Mouse (Mus musculus): ENCODE measurements at regions not wholly inside any gene's neighbourhood (a gene's known extent, or its start where the extent isn't known, plus 50 kb on each side); places are given as distances from the start of the nearest gene placed in this dataset.

GRCm38 (mm10) chr2:71656611-71657244 is 88.7 kb upstream of the Itga6 start:
- TF ChIP-seq FLI1 (IDR thresholded peaks at IDR 0.05; ENCODE audit: low read length), result no peak
- TF ChIP-seq GATA1 (IDR thresholded peaks at IDR 0.05; ENCODE audit: borderline replicate concordance, low read length), result no peak
- Histone ChIP-seq H3K27me3 (replicated peaks) (no peaks in the 10 kb centered on the region), H3K4me1 (peaks cover 81% of the 10 kb centered on the region), H3K4me3 (replicated peaks) (peak overlapping the region; percentile 96), H3K36me3 (replicated peaks; ENCODE audit: low read length) (peaks cover 16% of the 10 kb centered on the region), H3K9me3 (no peaks in the 10 kb centered on the region)

- peak overlapping the region; percentile 90 for H3K4me3 ChIP-seq (replicated peaks)
- no peaks in the 10 kb centered on the region for H3K9me3 ChIP-seq
- H3K27me3 ChIP-seq (replicated peaks), result no peaks in the 10 kb centered on the region
- TF ChIP-seq GATA1 (IDR thresholded peaks at IDR 0.05; ENCODE audit: borderline replicate concordance, low read length) (no peak), FLI1 (IDR thresholded peaks at IDR 0.05; ENCODE audit: low read length) (0 out of 2 replicates have a peak, but pooled peaks have one; percentile 43)
- peaks cover 28% of the 10 kb centered on the region for H3K36me3 ChIP-seq (replicated peaks; ENCODE audit: low read length)
- H3K4me1 ChIP-seq, result peaks cover 94% of the 10 kb centered on the region
Measured at GRCm38 (mm10) chr2:71661438-71661837, 84.0 kb upstream of the Itga6 start.

- TF ChIP-seq FLI1 (IDR thresholded peaks at IDR 0.05; ENCODE audit: low read length) (no peak), GATA1 (IDR thresholded peaks at IDR 0.05; ENCODE audit: borderline replicate concordance, low read length) (no peak)
- Histone ChIP-seq H3K9me3 (no peaks in the 10 kb centered on the region), H3K4me3 (replicated peaks) (peak overlapping the region; percentile 90), H3K27me3 (replicated peaks) (no peaks in the 10 kb centered on the region), H3K4me1 (peaks cover 94% of the 10 kb centered on the region), H3K36me3 (replicated peaks; ENCODE audit: low read length) (peaks cover 28% of the 10 kb centered on the region)
Measured at GRCm38 (mm10) chr2:71661986-71662385, 83.4 kb upstream of the Itga6 start.

- peak overlapping the region; percentile 90 for H3K4me3 ChIP-seq (replicated peaks)
- H3K27me3 ChIP-seq (replicated peaks), result no peaks in the 10 kb centered on the region
- no peaks in the 10 kb centered on the region for H3K9me3 ChIP-seq
- peaks cover 100% of the 10 kb centered on the region for H3K4me1 ChIP-seq
- H3K36me3 ChIP-seq (replicated peaks; ENCODE audit: low read length), result peaks cover 25% of the 10 kb centered on the region
- TF ChIP-seq FLI1 (IDR thresholded peaks at IDR 0.05; ENCODE audit: low read length), result no peak; the same call in 1 of the 2 replicates
- TF ChIP-seq GATA1 (IDR thresholded peaks at IDR 0.05; ENCODE audit: borderline replicate concordance, low read length), result no peak
Measured at GRCm38 (mm10) chr2:71663453-71663852, 82.0 kb upstream of the Itga6 start.

GRCm38 (mm10) chr2:71666927-71667326 is 78.5 kb upstream of the Itga6 start:
- Histone ChIP-seq H3K9me3 (no peaks in the 10 kb centered on the region), H3K4me3 (replicated peaks) (no peak overlapping the region), H3K4me1 (peaks cover 100% of the 10 kb centered on the region), H3K27me3 (replicated peaks) (no peaks in the 10 kb centered on the region), H3K36me3 (replicated peaks; ENCODE audit: low read length) (peaks cover 12% of the 10 kb centered on the region)
- TF ChIP-seq FLI1 (IDR thresholded peaks at IDR 0.05; ENCODE audit: low read length), result no peak
- TF ChIP-seq GATA1 (IDR thresholded peaks at IDR 0.05; ENCODE audit: borderline replicate concordance, low read length), result no peak

- TF ChIP-seq GATA1 (IDR thresholded peaks at IDR 0.05; ENCODE audit: borderline replicate concordance, low read length), result no peak
- TF ChIP-seq FLI1 (IDR thresholded peaks at IDR 0.05; ENCODE audit: low read length), result no peak
- H3K4me1 ChIP-seq, result peaks cover 100% of the 10 kb centered on the region
- H3K4me3 ChIP-seq (replicated peaks), result peak overlapping the region; percentile 8
- H3K36me3 ChIP-seq (replicated peaks; ENCODE audit: low read length), result peaks cover 12% of the 10 kb centered on the region
- no peaks in the 10 kb centered on the region for H3K9me3 ChIP-seq
- H3K27me3 ChIP-seq (replicated peaks), result no peaks in the 10 kb centered on the region
Measured at GRCm38 (mm10) chr2:71667746-71668145, 77.7 kb upstream of the Itga6 start.

GRCm38 (mm10) chr2:71670228-71670790 is 75.1 kb upstream of the Itga6 start:
- TF ChIP-seq GATA1 (IDR thresholded peaks at IDR 0.05; ENCODE audit: borderline replicate concordance, low read length) (no peak; the same call in 2 of the 3 replicates), FLI1 (IDR thresholded peaks at IDR 0.05; ENCODE audit: low read length) (no peak)
- peak overlapping the region; percentile 63 for H3K4me3 ChIP-seq (replicated peaks)
- peaks cover 98% of the 10 kb centered on the region for H3K4me1 ChIP-seq
- no peaks in the 10 kb centered on the region for H3K27me3 ChIP-seq (replicated peaks)
- no peaks in the 10 kb centered on the region for H3K9me3 ChIP-seq
- H3K36me3 ChIP-seq (replicated peaks; ENCODE audit: low read length), result peaks cover 6% of the 10 kb centered on the region

- TF ChIP-seq FLI1 (IDR thresholded peaks at IDR 0.05; ENCODE audit: low read length) (no peak), GATA1 (IDR thresholded peaks at IDR 0.05; ENCODE audit: borderline replicate concordance, low read length) (no peak)
- Histone ChIP-seq H3K27me3 (replicated peaks) (no peaks in the 10 kb centered on the region), H3K9me3 (no peaks in the 10 kb centered on the region), H3K4me1 (peaks cover 94% of the 10 kb centered on the region), H3K4me3 (replicated peaks) (peak overlapping the region; percentile 63), H3K36me3 (replicated peaks; ENCODE audit: low read length) (peaks cover 6% of the 10 kb centered on the region)
Measured at GRCm38 (mm10) chr2:71670882-71671281, 74.5 kb upstream of the Itga6 start.

GRCm38 (mm10) chr2:71673087-71673920 is 72.1 kb upstream of the Itga6 start:
- H3K36me3 ChIP-seq (replicated peaks; ENCODE audit: low read length), result peaks cover 11% of the 10 kb centered on the region
- TF ChIP-seq GATA1 (IDR thresholded peaks at IDR 0.05; ENCODE audit: borderline replicate concordance, low read length) (no peak), FLI1 (IDR thresholded peaks at IDR 0.05; ENCODE audit: low read length) (no peak)
- no peak overlapping the region for H3K4me3 ChIP-seq (replicated peaks)
- H3K4me1 ChIP-seq, result peaks cover 81% of the 10 kb centered on the region
- no peaks in the 10 kb centered on the region for H3K9me3 ChIP-seq
- H3K27me3 ChIP-seq (replicated peaks), result no peaks in the 10 kb centered on the region

GRCm38 (mm10) chr2:71680746-71681145 is 64.7 kb upstream of the Itga6 start:
- TF ChIP-seq FLI1 (IDR thresholded peaks at IDR 0.05; ENCODE audit: low read length), result no peak
- H3K4me3 ChIP-seq (replicated peaks), result no peak overlapping the region
- no peaks in the 10 kb centered on the region for H3K27me3 ChIP-seq (replicated peaks)
- H3K36me3 ChIP-seq (replicated peaks; ENCODE audit: low read length), result peaks cover 23% of the 10 kb centered on the region
- H3K9me3 ChIP-seq, result peaks cover 13% of the 10 kb centered on the region
- peaks cover 47% of the 10 kb centered on the region for H3K4me1 ChIP-seq
